Mouse (Mus musculus) kidney, postnatal 10 days (tissue): ENCODE measurements around the gene Sytl3.

ENCODE experiments used
- DNase-seq: peaks from one replicate; pipeline ENCODE4 v3.0.0; 2021; ENCODE audit warnings: mixed read lengths

Sytl3 gene

DNA sequence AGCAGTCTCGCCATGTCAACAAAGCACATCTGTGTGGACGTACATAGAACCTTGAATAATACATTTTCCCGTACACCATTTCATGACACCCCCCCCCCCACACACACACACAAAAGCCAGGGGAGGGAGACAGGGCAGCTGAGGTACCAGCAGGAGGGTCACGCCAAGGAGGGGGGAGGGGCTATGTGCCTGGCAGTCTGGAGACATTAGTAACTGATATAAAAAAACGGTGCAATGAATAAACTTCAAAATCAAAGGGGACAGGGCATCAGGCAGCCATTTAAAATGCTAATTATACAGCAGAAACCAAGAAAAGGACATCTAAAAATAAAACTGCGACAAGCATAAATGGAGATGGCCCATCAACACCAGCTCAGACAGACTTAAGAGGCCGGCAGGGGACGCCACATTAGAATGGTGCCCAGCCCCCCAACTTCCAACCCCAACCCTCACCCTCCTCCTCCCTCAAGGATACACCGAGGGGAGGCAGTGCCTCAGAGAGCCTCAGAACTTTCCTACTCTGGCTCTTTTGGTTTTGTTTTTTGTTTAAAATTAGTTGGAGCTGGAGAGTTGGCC is 100.9 kb downstream of the Sytl3 start:
- DNase-seq = no peak

DNA sequence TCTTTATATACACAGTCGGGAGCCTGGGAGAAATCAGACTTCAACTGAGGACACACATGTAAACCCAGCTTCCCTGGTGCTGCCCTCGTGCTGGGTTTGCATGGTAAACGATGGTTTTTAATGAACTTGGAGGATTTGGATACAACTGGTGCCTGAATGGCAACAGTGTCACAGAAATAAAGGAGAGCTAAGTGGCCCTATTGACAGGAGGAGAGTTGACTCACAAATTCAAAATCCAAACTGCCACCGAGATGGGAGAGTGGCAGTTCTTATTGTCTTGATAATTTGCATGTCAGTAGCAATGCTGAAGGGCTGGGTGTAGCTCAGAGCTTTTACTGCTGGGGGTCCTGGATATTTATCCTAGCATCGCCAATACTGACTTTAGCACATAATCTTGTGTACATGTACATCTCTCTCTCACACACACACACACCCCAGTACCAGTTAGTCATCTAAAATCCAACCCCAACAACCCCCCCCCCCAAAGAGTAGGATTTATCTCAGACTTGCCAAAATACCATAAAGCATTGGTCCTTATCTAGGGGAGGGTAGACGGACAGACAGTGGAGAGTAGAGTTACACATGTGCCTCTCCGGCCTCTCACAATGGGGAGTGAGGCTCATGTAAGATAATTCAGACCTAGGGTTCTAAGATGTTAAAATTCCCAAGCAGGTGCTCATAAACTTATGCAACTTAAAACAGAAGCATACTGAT is 104.8 kb downstream of the Sytl3 start:
- DNase-seq = no peak

DNA sequence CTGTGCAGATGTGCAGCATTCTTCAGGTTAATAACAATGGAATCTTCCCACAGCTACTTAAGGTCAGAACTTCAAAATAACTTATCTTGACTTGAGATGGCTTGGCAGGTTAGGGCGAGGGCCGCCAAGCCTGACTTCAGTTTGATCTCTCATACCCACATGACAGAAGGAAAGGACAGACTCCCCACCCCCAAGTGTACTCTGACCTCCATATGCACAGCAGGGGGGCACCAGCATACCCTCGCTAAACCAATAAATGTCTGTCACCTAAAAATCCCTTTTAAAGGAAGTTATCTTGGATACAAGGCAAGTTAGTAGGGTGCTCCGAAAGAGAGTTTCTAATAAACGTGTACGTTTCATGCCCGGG is 105.3 kb downstream of the Sytl3 start:
- no peak for DNase-seq

DNA sequence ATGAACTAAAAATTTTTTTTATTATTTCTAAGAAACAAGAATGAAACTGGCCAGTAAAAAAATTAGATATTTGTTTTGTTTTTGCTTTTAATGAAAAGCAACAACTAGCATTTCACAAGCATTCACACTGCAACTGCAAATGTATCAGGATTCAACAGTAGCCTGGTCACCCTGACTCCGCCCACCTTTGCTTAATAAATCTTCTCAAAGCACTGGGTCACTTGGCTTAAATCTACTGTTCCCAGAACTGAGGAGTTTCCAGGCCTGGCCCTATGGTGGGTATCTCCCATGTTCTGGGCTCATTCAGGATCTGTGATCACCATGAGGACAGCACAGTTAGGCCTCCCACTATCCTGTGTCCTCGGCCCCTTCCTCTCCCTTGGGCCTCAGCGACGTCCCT is 105.8 kb downstream of the Sytl3 start:
- no peak for DNase-seq

DNA sequence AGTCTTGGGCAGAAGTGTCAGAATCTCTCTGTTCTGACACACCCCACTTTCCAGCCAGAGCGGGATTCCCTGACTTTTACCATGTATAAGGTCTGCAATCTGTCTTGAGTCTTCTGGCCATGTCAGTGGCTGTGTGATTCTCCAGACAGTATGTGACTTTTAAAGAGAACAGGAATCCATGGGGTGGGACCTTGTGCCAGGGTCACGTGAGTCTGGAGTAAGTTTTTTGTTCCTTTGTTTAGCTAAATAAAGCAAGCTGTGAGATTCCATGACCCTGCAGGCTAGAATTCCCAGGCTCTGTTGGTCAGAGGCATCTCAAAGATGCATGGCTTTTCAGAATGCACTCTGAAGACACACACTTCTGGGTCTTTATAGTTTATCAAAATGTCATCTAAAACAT is 107.0 kb downstream of the Sytl3 start:
- DNase-seq = no peak

DNA sequence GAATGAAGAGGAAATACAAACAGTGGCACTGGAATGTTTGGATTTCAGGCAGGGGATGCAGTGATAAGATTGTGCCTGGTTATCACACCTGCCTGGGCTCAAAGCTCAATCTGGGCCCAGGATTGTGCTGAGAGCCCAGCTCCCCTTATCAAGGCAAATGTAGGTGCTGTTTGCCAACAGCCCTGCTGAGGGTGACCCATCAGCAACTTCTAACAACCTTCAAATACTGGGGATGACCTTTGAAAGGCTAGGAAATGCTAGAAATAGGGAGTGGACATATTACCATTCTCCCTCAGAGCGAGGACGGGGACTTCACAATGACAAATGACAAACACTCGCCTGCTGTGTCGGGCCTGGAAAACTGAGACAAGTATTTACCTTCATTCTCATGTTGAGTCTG is 107.9 kb downstream of the Sytl3 start:
- no peak for DNase-seq

DNA sequence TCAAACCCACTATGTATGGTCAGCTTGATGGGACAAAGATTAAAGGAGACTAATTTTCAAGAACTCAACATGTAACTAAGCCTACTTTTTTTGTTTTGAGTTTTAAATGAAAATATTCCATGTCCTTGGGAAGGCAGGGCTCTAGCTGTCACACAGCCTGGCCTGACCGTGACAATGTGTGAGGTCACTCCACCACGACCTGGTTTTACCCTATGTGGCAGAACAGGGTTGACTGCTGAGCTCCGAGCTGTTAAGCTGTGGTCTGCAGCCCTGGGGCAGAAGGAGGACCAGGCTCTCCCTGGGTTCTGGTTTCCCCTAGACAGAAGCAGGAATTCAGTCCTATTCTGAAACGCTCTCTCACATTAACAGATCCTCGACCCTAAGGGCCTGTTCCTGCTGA is 108.9 kb downstream of the Sytl3 start:
- no peak for DNase-seq

DNA sequence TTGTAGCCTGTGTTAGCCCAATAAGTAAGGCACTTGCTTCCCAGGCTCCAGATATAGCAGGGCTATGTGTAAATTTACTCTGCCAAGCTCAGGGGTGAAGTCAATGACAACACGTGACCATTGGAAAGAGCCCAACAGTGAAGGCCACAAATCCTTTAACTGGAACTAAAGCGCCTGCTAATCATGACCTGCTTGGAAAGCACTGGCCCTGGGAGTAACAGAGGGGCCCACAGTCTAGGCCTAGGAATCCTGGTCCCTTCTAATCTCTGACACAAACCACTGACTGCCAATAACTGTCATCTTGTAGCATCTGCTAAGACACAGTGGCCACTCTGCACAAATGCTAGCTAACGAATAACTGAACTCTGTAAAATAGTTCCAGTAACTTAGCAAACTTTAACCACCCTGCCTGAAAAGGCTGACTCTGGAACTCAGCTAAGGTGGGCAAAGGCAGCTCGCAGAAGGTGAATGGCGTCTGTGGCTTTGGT is 109.5 kb downstream of the Sytl3 start:
- peak; percentile 55 for DNase-seq

DNA sequence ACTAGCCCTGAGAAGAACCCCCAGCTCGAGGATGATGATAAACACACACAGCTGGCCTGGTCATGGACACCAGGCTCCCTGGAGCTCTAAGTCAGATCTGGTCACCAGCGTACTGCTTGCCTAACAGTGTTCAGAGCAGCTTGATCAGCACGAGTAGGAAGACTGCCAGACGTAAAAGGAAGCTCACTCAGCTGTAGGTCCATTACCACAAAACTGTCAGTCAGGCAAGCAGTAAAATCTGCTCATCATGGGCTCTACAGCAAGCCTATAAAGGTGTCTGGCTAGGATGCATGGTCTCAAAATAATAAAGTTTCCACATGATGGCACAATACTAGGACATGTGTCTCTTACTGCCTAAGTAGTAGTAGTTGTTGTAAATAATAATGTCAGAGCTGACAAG is 110.7 kb downstream of the Sytl3 start:
- no peak for DNase-seq

DNA sequence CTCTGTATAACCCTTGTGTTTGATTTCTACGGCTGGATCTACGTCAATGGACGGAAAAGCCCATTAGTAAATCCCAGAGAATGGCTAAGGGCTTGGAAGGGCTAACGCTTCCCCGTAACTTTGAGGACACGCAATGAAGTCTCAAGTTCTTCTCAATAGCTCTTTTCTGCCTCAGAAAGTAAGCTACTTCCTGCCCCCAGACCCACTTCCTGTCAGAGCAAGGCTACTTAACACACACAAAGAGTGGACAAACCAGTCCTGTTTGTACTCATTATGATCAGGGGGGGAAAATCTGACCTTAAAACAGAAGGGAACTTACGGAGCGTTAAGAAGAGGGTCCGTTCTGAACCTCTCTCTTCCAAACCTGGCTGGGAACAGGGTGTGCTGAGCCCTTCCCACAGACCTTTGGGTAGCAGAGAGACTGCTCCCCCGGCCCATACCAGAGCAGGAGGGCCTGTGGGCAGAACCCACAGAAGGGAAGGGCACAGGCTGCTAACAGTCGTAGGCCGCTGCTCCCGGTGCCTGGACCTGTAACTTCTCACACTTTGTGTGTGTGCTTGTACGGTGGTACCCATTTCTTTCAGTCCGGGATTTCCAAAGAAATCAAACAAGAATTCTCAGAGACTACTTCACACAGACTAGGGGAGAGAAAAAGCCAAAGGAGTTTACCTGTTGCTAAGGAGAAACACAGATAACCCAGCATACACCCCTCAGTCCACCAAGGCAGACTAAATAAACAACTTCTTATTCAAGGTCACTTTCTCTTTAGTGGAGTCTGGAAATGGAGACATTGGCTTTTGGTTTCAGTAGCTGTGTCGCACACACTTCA is 113.0 kb downstream of the Sytl3 start:
- DNase-seq = no peak

DNA sequence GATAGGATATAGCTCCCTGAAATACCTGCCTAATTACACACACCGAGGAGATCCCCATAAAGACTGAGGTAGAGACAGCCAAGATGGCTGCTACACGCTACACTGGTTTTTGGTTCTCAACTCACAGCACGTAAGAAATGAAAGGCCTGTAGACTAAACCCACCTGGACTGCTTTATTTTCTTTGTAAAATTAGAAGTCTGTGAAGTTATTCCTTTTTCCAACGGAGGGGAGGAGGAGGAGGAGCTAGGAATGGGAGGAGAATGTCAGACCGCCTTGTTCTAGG is 113.5 kb downstream of the Sytl3 start:
- no peak for DNase-seq

DNA sequence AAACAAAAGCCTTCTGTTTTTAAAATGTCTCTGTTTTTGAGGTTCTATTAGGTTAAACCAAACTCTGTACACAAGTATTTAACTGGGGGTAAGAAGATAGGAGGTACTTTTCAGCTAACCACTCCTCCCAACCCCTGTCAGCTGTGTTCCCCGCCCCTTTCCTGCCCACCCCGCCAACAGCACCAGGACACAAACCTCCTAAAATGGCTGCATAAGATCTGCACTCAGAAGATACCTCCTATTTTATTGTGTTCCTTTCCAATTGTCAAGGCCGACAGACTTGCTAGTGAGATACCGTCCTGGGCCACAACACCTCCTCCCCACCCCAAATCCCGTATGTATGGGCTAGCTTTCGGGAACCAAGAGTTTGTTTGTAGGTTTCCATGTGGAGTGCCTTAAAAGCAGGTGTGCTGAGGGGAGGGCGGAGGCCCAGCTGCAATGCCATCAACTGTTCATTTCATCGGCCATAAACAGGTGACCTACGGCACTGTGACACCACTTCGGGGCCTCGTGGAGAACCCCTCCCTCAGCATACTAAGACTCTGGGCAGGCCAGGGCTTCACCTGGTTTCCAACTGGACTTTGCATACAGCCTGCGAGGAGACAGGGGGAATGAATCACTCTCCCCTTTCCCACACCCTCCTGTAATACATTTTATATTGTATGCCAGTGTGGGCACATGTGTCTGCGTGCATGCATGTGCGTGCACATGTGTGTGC is 114.5 kb downstream of the Sytl3 start:
- DNase-seq = no peak

DNA sequence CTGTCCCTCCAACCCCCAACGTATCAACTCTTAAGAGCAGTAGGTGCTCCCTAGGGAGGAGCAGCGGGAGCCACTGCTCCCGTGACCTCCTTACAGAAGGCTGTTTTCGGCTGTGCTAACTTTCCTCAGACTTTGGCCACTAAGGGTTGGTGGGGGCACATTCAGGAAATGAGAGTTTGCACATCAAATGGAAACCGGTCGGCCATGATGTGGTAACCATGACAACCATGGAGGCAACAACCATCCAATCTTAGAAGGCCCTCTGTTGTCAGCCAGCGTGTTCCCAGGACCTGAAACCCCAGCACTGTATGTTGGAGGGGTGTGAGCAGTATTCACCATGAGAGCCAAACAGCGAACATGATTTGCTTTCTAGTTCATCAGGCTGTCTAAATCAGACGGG is 116.3 kb downstream of the Sytl3 start:
- no peak for DNase-seq

DNA sequence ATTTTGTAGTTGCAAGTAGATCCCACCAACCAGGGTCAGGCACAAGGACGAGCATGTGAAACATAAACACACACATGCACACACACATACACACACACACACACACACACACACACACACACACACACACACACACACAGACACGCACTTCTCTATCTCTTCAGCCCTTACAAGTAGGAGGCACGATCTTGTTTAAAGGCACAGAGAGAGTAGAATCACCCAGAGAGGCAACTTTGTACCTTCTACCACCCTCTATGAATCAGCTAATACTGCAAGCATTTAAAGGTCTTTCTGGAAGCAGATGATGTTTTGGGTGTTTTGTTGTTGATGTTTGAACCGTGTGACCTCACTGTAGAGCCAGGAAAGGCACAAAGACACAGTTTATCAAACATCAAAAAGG is 116.8 kb downstream of the Sytl3 start:
- no peak for DNase-seq

DNA sequence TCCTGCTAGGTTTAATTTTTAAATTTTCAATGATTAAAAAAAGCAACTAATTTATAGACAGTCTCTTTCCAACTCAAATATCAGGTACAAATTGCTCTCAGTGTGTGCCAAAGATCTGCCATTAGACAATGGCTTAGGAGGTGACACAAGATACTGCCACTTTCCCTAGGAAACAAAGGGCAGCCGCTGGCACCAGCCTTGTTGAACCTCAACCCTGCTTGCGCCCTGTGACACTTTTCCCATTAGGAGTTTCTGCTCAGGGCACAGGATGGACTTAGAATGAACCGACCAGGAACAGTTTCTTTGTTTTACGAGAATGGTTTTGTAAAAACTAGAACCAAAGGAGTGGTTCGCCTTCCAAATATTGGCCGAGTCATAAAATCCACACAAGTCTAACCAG is 117.2 kb downstream of the Sytl3 start:
- no peak for DNase-seq

DNA sequence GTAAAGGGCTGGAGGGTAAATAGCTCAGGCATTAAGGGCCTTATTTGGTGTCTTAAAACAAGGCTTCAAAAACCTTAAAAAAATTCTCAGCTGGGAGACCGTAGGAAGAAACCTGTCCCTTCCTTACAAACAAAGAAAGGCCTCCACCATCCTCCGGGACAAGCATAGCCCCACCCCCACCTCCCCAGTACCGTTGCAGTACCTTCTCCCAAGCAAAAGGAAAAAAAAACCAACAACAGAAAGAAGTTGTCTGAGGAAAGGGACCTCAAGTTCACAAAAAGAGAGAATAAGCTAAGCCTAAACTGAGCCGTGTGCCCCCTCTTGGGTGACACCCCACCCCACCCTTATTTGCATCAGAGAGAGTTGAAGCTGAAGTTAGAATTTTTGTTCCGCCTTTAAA is 117.7 kb downstream of the Sytl3 start:
- no peak for DNase-seq

DNA sequence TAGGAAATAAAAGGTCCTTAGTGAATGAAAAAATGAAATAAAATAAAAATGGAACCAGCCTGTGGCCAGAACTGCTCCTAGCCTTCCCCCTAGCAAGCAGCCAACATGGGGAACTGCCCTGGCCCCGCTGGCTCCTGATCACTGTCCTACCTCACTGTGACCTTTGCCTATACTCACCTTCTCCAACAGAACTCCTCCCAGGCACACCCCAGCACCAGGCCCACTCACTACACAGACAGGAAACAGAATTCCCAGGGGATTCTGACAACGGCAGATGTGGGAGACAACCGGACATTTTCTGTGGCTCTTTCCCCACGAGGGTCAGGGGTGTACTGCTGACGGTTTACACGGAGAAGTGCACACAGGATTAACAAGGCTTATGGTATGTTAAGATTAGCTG is 118.2 kb downstream of the Sytl3 start:
- DNase-seq = no peak

DNA sequence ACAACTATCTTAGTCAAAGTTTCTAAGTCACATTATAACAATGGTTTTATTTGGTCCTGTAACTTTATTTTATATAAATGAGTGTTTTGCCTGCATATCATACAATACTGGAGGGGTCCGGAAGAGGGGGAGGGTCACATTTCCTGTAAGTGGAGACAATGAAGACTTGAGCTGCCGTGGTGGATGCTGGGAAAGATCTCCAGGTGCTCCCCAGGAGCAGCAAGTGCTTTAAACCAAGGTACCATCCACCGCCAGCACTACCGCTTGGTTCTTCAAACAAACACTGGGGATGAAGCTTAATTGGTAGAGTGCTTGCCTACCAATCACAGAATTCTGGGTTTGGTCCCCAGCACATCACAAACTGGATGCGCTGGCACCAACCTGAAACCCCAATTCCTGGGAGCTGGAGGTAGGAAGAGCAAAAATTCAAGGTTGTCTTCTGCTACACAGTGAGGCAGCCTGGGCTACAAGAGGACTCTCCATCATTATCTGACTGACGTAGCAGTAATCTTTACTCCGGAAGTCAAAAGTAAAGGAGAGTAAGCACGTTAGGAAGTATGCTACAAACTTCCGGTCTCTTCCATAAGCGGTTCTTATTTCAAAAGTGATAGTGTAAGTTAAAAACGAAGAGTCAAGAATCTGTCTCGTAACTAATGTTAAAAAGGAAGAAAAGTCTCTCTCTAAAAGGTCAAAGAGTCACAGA is 118.9 kb downstream of the Sytl3 start:
- DNase-seq = no peak

DNA sequence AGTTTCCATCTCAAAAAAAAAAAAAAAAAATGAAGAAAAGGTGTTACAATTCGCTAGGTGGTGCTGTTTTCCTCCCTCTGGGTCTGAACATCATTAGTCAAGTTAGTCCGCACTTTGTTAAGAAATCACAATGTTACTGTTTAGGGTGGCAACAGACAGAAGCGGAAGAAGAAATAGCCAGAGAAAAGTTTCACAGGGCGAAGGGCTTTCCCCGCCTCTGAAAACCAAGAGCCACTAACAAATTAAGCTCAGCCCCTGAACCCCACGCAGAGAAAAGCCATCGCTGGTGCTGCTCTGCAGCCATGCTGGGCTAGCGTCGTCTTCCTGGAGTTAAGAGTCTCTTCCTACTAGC is 119.4 kb downstream of the Sytl3 start:
- peak; percentile 56 for DNase-seq

DNA sequence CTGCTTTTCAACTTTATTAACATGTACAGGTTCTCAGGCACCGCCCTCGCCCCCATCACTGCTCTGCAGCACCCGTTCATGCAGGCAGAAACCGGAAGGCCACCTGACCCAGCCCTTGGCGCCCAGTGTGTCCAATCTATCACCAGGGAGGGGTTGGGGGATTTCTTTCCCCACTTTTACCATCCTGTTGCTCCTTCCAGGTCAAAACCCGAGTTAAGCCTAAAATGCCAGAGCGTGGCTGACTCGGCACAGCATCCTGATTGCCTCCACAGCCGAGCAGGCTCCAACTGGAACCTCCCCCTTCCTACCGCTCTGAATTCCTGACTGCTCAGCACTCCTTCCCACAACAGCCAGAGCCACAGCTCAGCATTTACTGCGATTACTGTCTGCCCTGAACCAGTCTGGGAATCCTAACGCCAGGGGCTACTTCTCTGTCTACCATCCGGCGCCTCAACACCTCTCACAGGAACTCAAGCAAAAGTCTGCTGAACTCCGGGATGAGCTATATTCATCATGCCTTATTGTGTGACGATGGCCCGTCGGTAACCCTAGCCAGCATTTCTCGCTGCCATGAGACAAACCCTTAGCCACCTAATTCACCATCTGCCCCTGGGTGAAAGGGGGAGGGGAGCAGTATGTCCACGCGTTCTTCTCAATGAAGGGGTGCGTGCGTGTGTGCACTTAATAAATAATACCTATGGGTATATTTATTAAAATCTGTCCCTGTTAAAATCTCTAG is 120.0 kb downstream of the Sytl3 start:
- DNase-seq = peak; percentile 76

DNA sequence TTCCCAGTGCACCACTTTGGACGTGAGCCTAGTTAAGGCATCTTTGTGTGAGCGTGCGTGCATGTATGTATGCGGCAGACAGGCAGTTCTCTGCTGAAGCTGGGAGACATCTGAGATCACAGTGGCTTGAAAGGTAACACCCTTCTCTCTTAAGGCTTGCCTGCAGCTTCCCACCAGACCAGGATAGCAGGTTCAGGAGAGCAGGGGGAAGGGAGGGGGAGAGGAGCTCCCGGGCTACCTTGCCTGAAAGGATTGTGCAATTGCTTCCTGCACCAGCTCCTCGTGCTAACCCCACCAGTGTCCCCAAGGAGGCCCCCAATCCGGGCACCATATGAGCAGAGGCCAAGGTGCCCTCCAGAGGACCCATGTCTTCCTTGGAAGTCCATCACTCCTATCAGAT is 120.7 kb downstream of the Sytl3 start:
- no peak for DNase-seq

DNA sequence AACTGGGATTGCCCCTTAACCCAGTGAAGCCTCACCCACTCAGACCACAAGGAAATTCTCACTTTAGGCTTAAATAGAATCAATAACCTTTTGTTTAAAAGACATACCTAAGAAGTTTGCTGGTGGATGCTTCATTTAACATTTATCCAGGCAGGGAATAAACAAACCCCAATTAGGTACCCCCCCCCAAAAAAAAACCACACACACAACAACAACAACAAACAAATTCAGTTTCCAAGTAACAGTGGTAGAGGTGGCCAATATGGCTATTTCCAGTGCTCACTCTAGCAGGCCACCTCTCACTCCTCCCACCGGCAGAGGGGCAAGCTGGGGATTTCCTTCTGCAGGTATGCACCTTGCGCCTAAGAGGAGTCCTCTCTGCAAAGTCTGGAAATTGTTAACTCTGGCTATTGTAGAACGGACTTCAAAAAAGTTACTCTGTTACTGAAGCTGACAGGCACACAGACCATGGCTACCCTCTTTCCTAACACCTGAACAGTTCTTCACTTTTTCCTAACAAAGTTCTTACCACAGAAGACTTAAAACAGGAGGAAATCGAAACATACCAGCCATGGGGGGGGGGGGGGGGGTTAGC is 121.7 kb downstream of the Sytl3 start:
- DNase-seq = peak; percentile 53
